Mouse (Mus musculus) forebrain, embryonic 11.5 days (tissue): ENCODE results near the gene Mllt3. TPM values are rescaled to one million over a fixed set of nuclear protein-coding genes. Genes with fewer than 3 reads are reported as not detected.

Experiments
- ATAC-seq: fragments of 200-750 bp; cut with Nextera tagmentation; replicated peaks from 2 replicates; pipeline ENCODE4 v1.8.0; 2017; ENCODE audit warnings: moderate TSS enrichment; ENCODE audit not compliant: low FRiP score
- DNase-seq: peaks from one replicate; pipeline ENCODE4 v3.0.0-alpha.2; 2017; ENCODE audit warnings: low spot score
- H3K27ac ChIP-seq: fragments of 300-500 bp; sonication (generic); 2 replicates; pipeline ENCODE4 v1.5.1; 2014; ENCODE audit warnings: low read depth, low read length
- H3K27me3 ChIP-seq: fragments of 300-500 bp; sonication (generic); 2 replicates; pipeline ENCODE4 v1.6.1; 2014; ENCODE audit warnings: mild to moderate bottlenecking, low read length, mixed read lengths; ENCODE audit not compliant: control insufficient read depth, insufficient read depth
- H3K36me3 ChIP-seq: fragments of 300-500 bp; sonication (generic); 2 replicates; pipeline ENCODE4 v1.6.1; 2014; ENCODE audit warnings: mild to moderate bottlenecking, low read length, moderate library complexity, mixed read lengths; ENCODE audit not compliant: control insufficient read depth, insufficient read depth
- H3K4me1 ChIP-seq: fragments of 300-500 bp; sonication (generic); replicated peaks from 2 replicates; pipeline ENCODE4 v1.6.1; 2014; ENCODE audit warnings: low read length, mixed read lengths; ENCODE audit not compliant: control insufficient read depth, insufficient read depth
- H3K4me2 ChIP-seq: fragments of 300-500 bp; sonication (generic); 2 replicates; pipeline ENCODE4 v1.6.1; 2014; ENCODE audit warnings: low read depth, mild to moderate bottlenecking, low read length, moderate library complexity, mixed read lengths; ENCODE audit not compliant: severe bottlenecking
- H3K4me3 ChIP-seq: fragments of 300-500 bp; sonication (generic); 2 replicates; pipeline ENCODE4 v1.5.1; 2014; ENCODE audit warnings: low read depth, low read length
- H3K9ac ChIP-seq: fragments of 300-500 bp; sonication (generic); 2 replicates; pipeline ENCODE4 v1.6.1; 2014; ENCODE audit warnings: low read length
- H3K9me3 ChIP-seq: fragments of 300-500 bp; sonication (generic); 2 replicates; pipeline ENCODE4 v1.6.1; 2016; ENCODE audit warnings: low read length, mixed read lengths; ENCODE audit not compliant: control insufficient read depth
- WGBS: fragments of 180-500 bp; shearing (Covaris S2); extraction: QIAGEN DNeasy Blood & Tissue Kit; methylation state at CpG from one replicate; pipeline ENCODE4 v1.1.7; 2014; 5-methylcytosine and 5-hydroxymethylcytosine counted together
- polyA plus RNA-seq: library from polyadenylated mRNA; unstranded; fragments of >200 nt; fragmentation: Nextera tagmentation; extraction: Ambion mirVana; gene quantifications from 2 replicates; pipeline ENCODE4 v1.2.1, GENCODE M21; 2014

Mllt3 gene
- polyA plus RNA-seq, result 65.7 and 70.8 TPM in 2 replicates

- Histone ChIP-seq H3K4me2 (peak within 1 kb of the TSS; percentile 89), H3K4me3 (peak within 1 kb of the TSS; percentile 92), H3K27ac (peak within 1 kb of the TSS; percentile 99), H3K9me3 (no peaks in the 10 kb centered on the region), H3K27me3 (peaks cover 2% of the 10 kb centered on the region; the same call in 1 of the 2 replicates), H3K36me3 (no peaks in the 10 kb centered on the region), H3K4me1 (no peaks in the 10 kb centered on the region; the same call in 1 of the 2 replicates), H3K9ac (peak within 1 kb of the TSS; percentile 93)
- WGBS, result under 1% methylated on average over 34 of the region's 37 CpGs
- ATAC-seq (peak; percentile 91), DNase-seq (peak; percentile 99)
Measured at GRCm38 (mm10) chr4:88033216-88033653, at the start of gene Mllt3. Gene Mllt3 (minus strand): TSS chr4:88033364.

GRCm38 (mm10) chr4:88082381-88082780, 49.2 kb upstream of the Mllt3 start:
- no peak overlapping the region for H3K4me2 ChIP-seq
- WGBS, result 94% methylated on average over 4 of the region's 4 CpGs
- H3K4me3 ChIP-seq, result no peak overlapping the region
- no peak for ATAC-seq
- DNase-seq, result no peak
- H3K36me3 ChIP-seq, result no peaks in the 10 kb centered on the region
- H3K9me3 ChIP-seq, result no peaks in the 10 kb centered on the region
- H3K27me3 ChIP-seq, result no peaks in the 10 kb centered on the region
- H3K9ac ChIP-seq, result no peak overlapping the region
- H3K27ac ChIP-seq, result no peak overlapping the region
- no peaks in the 10 kb centered on the region for H3K4me1 ChIP-seq

- H3K4me1 ChIP-seq, result no peaks in the 10 kb centered on the region
- H3K9me3 ChIP-seq, result no peaks in the 10 kb centered on the region
- H3K9ac ChIP-seq, result no peak overlapping the region
- H3K4me3 ChIP-seq, result no peak overlapping the region
- no peaks in the 10 kb centered on the region for H3K27me3 ChIP-seq
- 94% methylated on average over 3 of the region's 3 CpGs for WGBS
- ATAC-seq (no peak), DNase-seq (no peak)
- no peak overlapping the region for H3K4me2 ChIP-seq
- H3K36me3 ChIP-seq, result no peaks in the 10 kb centered on the region
- H3K27ac ChIP-seq, result no peak overlapping the region
Measured at GRCm38 (mm10) chr4:88081885-88082284, 48.7 kb upstream of the Mllt3 start.

GRCm38 (mm10) chr4:88081417-88081816, 48.3 kb upstream of the Mllt3 start:
- no peak overlapping the region for H3K4me3 ChIP-seq
- H3K27me3 ChIP-seq, result no peaks in the 10 kb centered on the region
- ATAC-seq, result no peak
- no peak for DNase-seq
- H3K9me3 ChIP-seq, result no peaks in the 10 kb centered on the region
- no peaks in the 10 kb centered on the region for H3K4me1 ChIP-seq
- H3K4me2 ChIP-seq, result no peak overlapping the region
- H3K9ac ChIP-seq, result no peak overlapping the region
- H3K27ac ChIP-seq, result no peak overlapping the region
- WGBS, result 82% methylated on average over 5 of the region's 5 CpGs
- no peaks in the 10 kb centered on the region for H3K36me3 ChIP-seq

- no peaks in the 10 kb centered on the region for H3K9me3 ChIP-seq
- no peaks in the 10 kb centered on the region for H3K4me1 ChIP-seq
- no peak overlapping the region for H3K27ac ChIP-seq
- WGBS, result 77% methylated on average over 3 of the region's 3 CpGs
- H3K4me3 ChIP-seq, result no peak overlapping the region
- H3K27me3 ChIP-seq, result no peaks in the 10 kb centered on the region
- no peak overlapping the region for H3K4me2 ChIP-seq
- DNase-seq, result no peak
- no peaks in the 10 kb centered on the region for H3K36me3 ChIP-seq
- H3K9ac ChIP-seq, result no peak overlapping the region
- no peak for ATAC-seq
Measured at GRCm38 (mm10) chr4:88078983-88079382, 45.8 kb upstream of the Mllt3 start.

GRCm38 (mm10) chr4:88075388-88075787, 42.2 kb upstream of the Mllt3 start:
- H3K27ac ChIP-seq, result no peak overlapping the region
- 74% methylated on average over 2 of the region's 2 CpGs for WGBS

GRCm38 (mm10) chr4:88046280-88046679, 13.1 kb upstream of the Mllt3 start:
- Histone ChIP-seq H3K27ac (no peak overlapping the region), H3K4me1 (no peaks in the 10 kb centered on the region), H3K9ac (no peak overlapping the region), H3K4me2 (no peak overlapping the region), H3K9me3 (no peaks in the 10 kb centered on the region), H3K4me3 (no peak overlapping the region), H3K36me3 (no peaks in the 10 kb centered on the region), H3K27me3 (no peaks in the 10 kb centered on the region)
- no peak for DNase-seq
- no peak for ATAC-seq
- WGBS, result 81% methylated on average over 8 of the region's 8 CpGs

More at GRCm38 (mm10) chr4:88075388-88075787, 42.2 kb upstream of the Mllt3 start:
- no peaks in the 10 kb centered on the region for H3K36me3 ChIP-seq
- ATAC-seq, result no peak
- no peak overlapping the region for H3K9ac ChIP-seq
- no peaks in the 10 kb centered on the region for H3K4me1 ChIP-seq
- H3K27me3 ChIP-seq, result no peaks in the 10 kb centered on the region
- H3K9me3 ChIP-seq, result no peaks in the 10 kb centered on the region
- DNase-seq, result no peak
- H3K4me2 ChIP-seq, result no peak overlapping the region
- no peak overlapping the region for H3K4me3 ChIP-seq

- H3K4me3 ChIP-seq, result no peak overlapping the region
- no peaks in the 10 kb centered on the region for H3K4me1 ChIP-seq
- ATAC-seq (no peak), DNase-seq (no peak)
- no peak overlapping the region for H3K27ac ChIP-seq
- H3K9ac ChIP-seq, result no peak overlapping the region
- no peaks in the 10 kb centered on the region for H3K36me3 ChIP-seq
- 90% methylated on average over 4 of the region's 4 CpGs for WGBS
- no peaks in the 10 kb centered on the region for H3K27me3 ChIP-seq
- H3K4me2 ChIP-seq, result no peak overlapping the region
- no peaks in the 10 kb centered on the region for H3K9me3 ChIP-seq
Measured at GRCm38 (mm10) chr4:88045151-88045550, 12.0 kb upstream of the Mllt3 start.

- Histone ChIP-seq H3K27ac (no peak overlapping the region), H3K27me3 (peaks cover 2% of the 10 kb centered on the region; the same call in 1 of the 2 replicates), H3K36me3 (no peaks in the 10 kb centered on the region), H3K4me1 (no peaks in the 10 kb centered on the region), H3K9ac (no peak overlapping the region), H3K4me3 (0 out of 2 replicates have a peak overlapping the region, but pooled peaks have one; percentile 1), H3K4me2 (peak overlapping the region; percentile 37; the same call in 1 of the 2 replicates), H3K9me3 (no peaks in the 10 kb centered on the region)
- WGBS, result 1% methylated on average over 11 of the region's 11 CpGs
- DNase-seq (peak; percentile 70), ATAC-seq (no peak)
Measured at GRCm38 (mm10) chr4:88035361-88035760, 2.2 kb upstream of the Mllt3 start.
